Mouse (Mus musculus) adrenal gland, postnatal 4 days (tissue): ENCODE data around the gene Xrcc3. TPM values are rescaled to one million over a fixed set of nuclear protein-coding genes. Genes with fewer than 3 reads are reported as not detected.
A peak's percentile ranks its signal among the peaks of the same experiment; 100 is the strongest.

ENCODE experiments used
- DNase-seq, 2 experiments: peaks; one replicate each; pipeline ENCODE4 v3.0.0; 2021 to 2022; ENCODE audit warnings: low spot score in 2 of 2, mixed read lengths in 2 of 2
- long read RNA-seq, 2 experiments: library from polyadenylated mRNA; stranded (forward); transcript quantifications; one replicate each; pipeline ENCODE4 v2.0.0; 2021
- total RNA-seq, 2 experiments: library from RNA; stranded (reverse); gene quantifications; 2 replicates each; pipeline ENCODE4 v1.2.3; 2021

Xrcc3 gene
- 10 to 100 TPM; 19.2 to 22.5 TPM for total RNA-seq
- long read RNA-seq, experiment 1, transcript Xrcc3-201 (8 exons, 2,422 nt) = major isoform, 10 of 24 reads
- long read RNA-seq, experiment 1, partial matches to known transcripts = 8 of 24 reads
- long read RNA-seq, experiment 1, other reads (novel, unspliced or antisense) = 6 of 24 reads
- long read RNA-seq, experiment 2, transcript Xrcc3-201 (8 exons, 2,422 nt) = major isoform, 8 of 24 reads
- long read RNA-seq, experiment 2, partial matches to known transcripts = 10 of 24 reads
- long read RNA-seq, experiment 2, other reads (novel, unspliced or antisense) = 6 of 24 reads

DNA sequence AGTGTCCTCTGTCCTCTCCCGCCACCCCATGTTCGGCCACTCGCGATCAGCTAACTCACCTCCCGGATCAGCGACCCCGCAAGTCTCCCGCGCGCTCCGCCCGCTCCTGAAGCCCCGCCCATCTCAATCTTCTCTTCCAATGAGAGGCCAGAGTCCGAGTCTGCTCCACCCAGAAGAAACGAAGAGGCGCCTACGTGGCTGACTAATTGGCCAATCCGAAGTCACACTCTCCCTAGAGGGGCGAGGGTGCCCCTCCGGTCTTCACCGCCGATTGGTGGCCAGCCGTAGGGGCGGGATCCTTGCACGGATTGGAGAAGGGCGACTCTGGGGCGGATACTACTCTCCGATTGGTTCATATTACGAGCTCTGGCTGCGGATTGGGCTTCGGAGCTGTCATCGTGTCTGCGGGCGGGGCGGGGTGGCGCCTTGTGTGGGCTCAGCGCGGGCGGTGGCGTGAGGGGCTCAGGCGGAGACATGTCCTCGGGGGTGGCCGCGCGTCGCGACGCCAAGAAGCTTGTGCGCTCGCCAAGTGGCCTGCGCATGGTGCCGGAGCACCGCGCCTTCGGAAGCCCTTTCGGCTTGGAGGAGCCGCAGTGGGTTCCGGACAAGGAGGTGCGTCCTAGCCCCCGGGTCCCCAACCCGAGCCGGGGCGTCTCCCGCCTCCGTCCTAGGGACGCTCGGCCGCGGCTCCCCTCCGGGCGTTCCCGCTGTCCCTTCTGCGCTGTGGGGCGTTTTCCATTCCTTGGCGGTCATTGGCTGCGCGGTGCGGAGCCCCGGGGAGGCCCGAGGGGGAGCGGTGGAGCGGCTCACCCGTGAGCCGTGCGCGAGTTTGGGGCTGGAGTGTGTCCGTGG, at the start of gene Xrcc3, which contains the start of gene Zfyve21:
Gene Xrcc3, minus strand, starts transcription at position 108 of the 852 bp plus-strand sequence.
Gene Zfyve21, plus strand, starts transcription at position 405 of the 852 bp plus-strand sequence.
- peak; percentile 84 to 95 for DNase-seq

- DNase-seq = no peak
Measured at GRCm38 (mm10) chr12:111855448-111855847, 41.8 kb upstream of the Xrcc3 start.

DNA sequence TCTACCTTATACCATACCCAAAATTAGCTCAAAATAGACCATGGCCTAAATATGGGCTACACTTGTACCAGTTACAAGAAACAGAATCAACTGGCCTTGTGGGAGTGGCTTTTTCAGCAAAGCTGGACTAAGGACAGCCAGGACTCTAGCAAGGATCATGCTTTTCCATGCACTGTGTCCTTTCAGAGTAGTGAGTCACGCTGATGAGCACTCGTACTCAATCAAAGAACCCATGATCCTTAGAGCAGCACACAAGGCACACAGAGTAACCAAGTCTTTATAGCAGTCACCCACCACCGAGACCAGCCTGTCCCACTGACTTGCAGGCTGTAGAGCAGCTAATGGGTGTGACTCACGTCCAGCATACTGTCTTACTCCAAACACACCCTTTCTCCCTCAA, 39.9 kb upstream of the Xrcc3 start:
- no peak for DNase-seq

DNA sequence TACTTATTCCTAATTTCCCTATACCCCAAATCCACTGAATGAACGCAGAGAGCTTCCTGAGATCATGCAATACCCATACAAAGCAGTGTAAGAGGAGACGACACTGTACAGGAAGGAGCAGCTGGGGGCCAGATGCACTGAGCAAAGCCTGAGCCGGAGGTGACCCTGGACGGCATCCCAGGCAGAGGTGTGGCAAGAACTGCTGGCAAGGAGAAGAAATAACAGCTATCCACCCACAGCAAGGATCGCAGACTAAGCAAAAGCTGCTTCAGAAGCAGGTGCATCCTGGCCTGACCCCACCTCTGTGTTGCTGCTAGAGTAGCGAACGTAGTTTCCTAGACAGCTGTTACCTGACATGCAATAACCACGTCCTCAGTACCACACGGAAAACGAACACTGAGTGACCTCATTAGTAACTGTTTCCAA, 39.4 kb upstream of the Xrcc3 start:
- no peak for DNase-seq

DNA sequence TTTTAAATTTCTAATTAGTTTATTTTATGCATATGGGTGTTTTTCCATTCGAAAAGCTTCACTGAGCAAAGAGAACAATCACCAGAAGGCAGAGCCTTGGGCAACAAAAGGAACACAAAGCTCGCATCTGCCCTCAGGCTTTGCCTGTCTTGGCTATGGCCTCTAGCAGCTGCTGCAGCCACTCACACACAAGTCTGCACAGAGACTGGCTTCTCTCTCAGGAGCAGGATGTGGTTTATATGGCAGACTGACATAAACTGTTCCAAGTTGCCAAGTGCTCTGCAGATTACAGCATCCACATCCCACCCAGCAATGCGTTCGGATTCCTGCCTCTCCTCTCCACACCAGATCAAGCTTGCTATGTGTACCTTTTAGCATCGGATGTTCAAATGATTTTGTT, 38.1 kb upstream of the Xrcc3 start:
- DNase-seq = no peak

DNA sequence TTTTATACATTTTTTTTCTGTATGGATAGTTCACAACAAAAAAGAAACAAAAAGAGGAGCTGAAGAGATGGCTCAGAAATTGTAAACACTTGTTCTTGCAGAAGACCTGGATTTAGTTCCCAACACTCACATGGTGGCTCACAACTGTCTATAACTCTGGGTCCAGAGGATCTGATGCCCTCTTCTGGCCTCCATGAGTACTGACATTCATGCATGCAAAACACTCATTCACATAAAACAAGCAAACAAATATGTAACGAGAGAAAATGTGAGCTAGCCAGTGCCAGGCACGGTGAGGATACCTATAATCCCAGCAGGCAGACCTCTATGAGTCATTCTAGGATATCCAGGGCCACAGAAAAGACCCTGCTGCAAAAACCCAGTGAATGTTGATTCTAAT, 37.6 kb upstream of the Xrcc3 start:
- no peak for DNase-seq

DNA sequence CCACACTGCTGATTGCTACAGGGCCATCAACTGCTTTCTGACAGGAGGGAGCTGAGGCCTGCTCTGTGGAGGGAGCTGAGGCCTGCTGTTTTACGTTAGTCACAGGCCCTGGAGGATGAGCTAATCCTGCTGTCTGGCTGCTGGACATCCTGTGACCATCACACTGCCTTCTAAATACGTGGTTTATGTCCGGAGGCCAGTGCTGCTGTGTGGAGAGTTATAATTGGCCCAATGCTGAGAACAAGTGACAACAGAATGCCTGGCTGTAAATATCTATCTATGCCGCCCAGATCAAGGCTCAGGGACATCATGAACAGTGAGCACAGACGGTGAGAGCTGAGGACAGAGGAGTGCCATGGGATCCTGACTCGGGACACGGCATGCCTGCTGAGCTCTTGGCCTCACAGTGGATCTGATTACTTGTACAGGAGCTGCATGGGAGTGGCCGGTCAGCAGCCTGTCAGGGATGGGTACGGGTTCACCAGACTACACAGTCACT, 34.7 kb upstream of the Xrcc3 start:
- DNase-seq = no peak

DNA sequence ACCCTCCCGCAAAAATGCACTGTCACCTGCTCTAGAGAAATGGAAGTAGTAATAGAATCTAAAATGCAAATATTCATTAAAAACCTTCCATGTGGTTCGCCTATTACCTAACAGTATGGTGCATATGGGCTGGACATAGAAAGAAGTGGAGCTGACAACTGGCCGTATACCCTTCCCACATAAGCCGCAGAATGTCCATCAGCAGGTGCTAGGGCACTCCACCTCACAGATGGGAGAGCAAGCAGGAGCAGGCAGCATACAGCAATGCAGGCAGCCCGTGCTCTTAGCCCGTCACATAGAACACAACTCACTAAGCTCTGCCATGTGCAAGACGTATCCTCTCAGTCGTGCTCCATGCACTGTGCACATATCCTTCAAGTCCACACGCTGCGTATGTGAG, 33.1 kb upstream of the Xrcc3 start:
- DNase-seq = no peak

DNA sequence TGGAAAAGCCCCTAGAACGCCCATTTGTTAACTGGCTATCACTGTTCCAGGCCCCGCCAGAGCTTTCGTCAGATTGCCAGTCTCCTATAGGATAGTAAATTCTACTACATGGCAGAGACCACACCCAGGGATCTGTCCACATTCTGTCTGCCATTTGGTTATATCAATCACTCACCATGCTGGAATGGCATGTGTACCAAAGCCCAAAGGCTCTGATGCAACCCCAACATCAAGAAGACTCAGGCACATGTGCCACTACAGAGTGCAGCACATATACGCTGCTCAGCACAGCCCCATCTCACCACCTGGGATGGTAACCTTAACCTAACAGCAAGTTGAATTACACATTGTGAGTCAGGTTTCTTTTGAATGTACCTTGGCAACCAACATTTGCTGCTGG, 32.3 kb upstream of the Xrcc3 start:
- DNase-seq = no peak

- no peak for DNase-seq
Measured at GRCm38 (mm10) chr12:111843470-111843869, 29.8 kb upstream of the Xrcc3 start.

- no peak for DNase-seq
Measured at GRCm38 (mm10) chr12:111842565-111843433, 29.1 kb upstream of the Xrcc3 start.

- no peak for DNase-seq
Measured at GRCm38 (mm10) chr12:111833457-111833856, 19.8 kb upstream of the Xrcc3 start.

GRCm38 (mm10) chr12:111832643-111833042, 19.0 kb upstream of the Xrcc3 start:
- no peak for DNase-seq

- no peak for DNase-seq
Measured at GRCm38 (mm10) chr12:111830375-111830774, 16.7 kb upstream of the Xrcc3 start.

DNA sequence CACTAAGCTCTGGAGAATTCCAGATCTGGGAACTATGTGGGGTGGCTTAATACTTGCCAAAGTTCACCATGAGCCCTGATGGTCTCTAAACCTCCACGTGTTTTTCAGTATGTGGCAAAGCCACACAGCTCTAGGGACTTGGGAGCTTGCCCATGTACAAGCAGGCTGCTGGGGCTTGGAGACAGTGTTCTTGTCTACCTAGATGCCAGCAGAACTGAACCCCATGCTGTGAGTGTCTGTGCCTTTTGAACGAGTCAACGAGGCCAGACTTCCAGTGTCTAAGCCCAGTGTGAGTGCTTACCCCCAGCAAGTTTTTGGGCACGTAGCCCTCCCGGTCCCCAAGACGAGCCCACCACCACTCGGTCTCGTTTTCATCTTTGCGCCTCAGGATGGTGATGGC, 16.3 kb upstream of the Xrcc3 start:
- no peak for DNase-seq

- no peak for DNase-seq
Measured at GRCm38 (mm10) chr12:111829447-111829846, 15.8 kb upstream of the Xrcc3 start.

DNA sequence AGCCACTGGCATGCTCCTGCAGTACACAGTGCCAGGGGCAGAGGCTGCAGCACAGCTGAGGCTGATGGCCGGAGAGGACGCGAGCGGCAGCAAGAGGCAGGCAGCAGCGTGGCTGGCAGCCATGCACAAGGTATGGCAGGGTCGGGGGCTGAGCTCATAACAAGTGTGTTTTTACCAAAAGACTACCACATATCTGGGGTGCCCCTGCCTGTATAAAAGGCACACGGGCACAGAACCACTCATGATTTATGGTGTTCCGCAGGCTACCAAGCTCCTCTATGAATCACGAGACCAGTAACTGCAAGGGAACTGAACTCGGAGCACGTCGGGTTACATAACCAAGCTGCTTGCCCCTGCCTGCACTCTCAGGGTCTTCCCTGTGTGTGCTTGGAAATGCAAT, 13.9 kb upstream of the Xrcc3 start:
- no peak for DNase-seq

DNA sequence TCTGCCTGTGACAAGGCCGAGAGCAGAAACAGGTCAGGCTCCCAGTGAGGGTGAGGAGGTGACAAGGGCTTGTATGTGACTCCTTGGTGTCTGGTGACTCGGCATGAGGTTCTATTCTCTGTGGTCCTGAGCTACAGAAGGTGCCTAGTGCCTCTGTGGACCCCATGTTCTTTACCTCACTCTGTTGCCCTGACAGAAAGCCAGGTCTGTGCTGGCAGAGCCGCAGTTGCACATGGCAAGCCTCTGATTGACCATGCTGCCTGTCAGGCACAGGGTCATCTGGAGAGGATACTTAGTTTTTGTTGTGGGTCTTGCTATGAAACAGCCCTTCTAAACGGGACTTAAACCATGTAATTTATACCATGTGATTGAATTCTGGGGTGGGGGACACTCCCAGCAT, 8.3 kb upstream of the Xrcc3 start:
- DNase-seq = no peak

- DNase-seq = no peak
Measured at GRCm38 (mm10) chr12:111820708-111821107, 7.0 kb upstream of the Xrcc3 start.

DNA sequence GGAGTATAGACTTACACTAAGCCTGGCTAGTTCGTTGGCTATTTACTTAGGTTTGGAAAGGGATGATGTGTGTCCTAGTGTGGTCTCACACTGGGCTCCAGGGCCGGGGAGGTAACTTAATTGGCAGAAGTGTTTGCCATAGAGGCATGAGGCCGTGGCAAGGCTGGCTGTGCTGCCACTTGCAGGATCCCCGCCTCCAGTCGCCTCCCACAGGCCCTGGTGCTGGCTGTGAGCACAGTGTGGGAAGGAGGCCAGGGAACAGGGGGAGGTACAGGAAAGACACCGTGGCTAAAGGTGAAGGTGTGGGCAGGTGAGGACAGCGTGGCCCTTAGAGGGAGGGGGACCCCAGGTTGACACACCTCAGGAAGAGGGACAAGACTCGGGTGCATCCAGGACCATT, 6.3 kb upstream of the Xrcc3 start:
- DNase-seq = no peak

DNA sequence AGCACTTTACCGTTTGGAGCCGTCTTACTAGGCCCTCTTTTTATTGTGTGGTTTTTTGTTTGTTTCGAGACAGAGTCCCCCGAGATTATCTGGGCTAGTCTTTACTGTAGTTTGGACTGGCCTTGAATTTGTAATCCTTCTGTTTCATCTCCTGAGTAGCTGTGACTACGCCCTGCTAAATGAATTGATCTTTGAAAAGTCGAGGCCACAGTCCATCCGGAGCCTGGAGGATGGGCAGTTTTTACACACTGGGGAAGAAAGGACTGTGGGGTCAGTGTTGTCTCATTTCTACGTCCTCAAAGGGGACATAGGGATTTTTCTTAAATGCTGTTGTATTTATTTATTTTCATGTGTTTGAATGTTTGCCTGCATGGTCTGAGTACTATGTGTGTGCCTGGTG, 4.3 kb upstream of the Xrcc3 start:
- DNase-seq = no peak
